Mouse (Mus musculus): ENCODE results near the gene Thpo.

GRCm38 (mm10) chr16:20690774-20691173 is 43.5 kb downstream of the Thpo start:
- no peak for TF ChIP-seq HCFC1 (IDR thresholded peaks at IDR 0.05; ENCODE audit: borderline replicate concordance, insufficient read depth, low read length)
- no peak for TF ChIP-seq CHD2 (IDR thresholded peaks at IDR 0.05; ENCODE audit: low read depth, low read length)
- no peak for TF ChIP-seq MAFK (IDR thresholded peaks at IDR 0.05; ENCODE audit: insufficient read depth, low read depth, low read length)
- TF ChIP-seq ZNF384 (IDR thresholded peaks at IDR 0.05; ENCODE audit: low read depth, low read length) = no peak
- no peak for TF ChIP-seq ZC3H11A (IDR thresholded peaks at IDR 0.05; ENCODE audit: borderline replicate concordance, low read depth, low read length)
